Comparison of ENCODE assay signal across 18 mouse cellular contexts in the genomic region with DNA sequence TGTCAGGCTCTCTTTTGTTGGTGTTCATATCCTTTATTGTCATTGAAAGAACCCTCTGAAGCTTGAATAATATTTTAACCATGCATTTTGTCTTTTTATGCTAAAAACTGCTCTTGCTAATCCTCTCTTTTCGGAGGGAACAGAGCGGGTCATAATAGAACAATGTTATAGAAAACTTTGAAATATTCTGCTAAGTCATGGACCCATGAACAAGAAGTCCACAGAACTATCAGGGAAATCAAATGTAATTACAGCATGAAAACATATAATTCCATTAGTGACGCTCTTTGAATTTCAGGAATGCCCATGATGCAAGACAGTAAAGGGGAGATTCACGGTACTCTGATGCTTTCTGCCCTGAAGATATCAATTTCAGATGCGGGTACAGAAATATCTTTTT.
"Had no signal": no experiment of that assay in that cellular context is flagged by ENCODE, and none has a peak within 500 bp of the region (broad histone marks: within the 10 kb centered on the region; RNA-seq: fewer than 3 reads in every experiment).

No protein-coding gene starts in this region.

- H3K9me3 ChIP-seq: limb, embryonic 10.5 days; limb, embryonic 13.5 days; liver, embryonic 12.5 days; liver, embryonic 15.5 days; midbrain, embryonic 13.5 days; neural tube, embryonic 12.5 days; neural tube, embryonic 15.5 days had no signal

- ATAC-seq: liver, embryonic 12.5 days; midbrain, embryonic 13.5 days had no signal

- H3K27me3 ChIP-seq: limb, embryonic 13.5 days; liver, embryonic 12.5 days; liver, embryonic 15.5 days; midbrain, embryonic 13.5 days; neural tube, embryonic 12.5 days; neural tube, embryonic 15.5 days had no signal

- H3K4me2 ChIP-seq: limb, embryonic 13.5 days; liver, embryonic 12.5 days; liver, embryonic 15.5 days; midbrain, embryonic 13.5 days; neural tube, embryonic 12.5 days; neural tube, embryonic 15.5 days had no signal

- H3K9ac ChIP-seq: limb, embryonic 13.5 days; liver, embryonic 12.5 days; liver, embryonic 15.5 days; midbrain, embryonic 13.5 days; neural tube, embryonic 12.5 days; neural tube, embryonic 15.5 days had no signal

- H3K4me1 ChIP-seq: limb, embryonic 10.5 days; liver, embryonic 12.5 days; liver, embryonic 15.5 days; neural tube, embryonic 12.5 days; neural tube, embryonic 15.5 days had no signal

- H3K27ac ChIP-seq: kidney, postnatal 0 days; layer of hippocampus, adult 2 months; limb, embryonic 10.5 days; limb, embryonic 13.5 days; liver, embryonic 12.5 days; liver, embryonic 15.5 days; midbrain, embryonic 13.5 days; neural tube, embryonic 12.5 days; neural tube, embryonic 15.5 days had no signal

- H3K36me3 ChIP-seq: liver, embryonic 12.5 days; liver, embryonic 15.5 days; midbrain, embryonic 13.5 days; neural tube, embryonic 12.5 days; neural tube, embryonic 15.5 days had no signal

- H3K4me3 ChIP-seq: layer of hippocampus, adult 2 months; limb, embryonic 10.5 days; limb, embryonic 13.5 days; liver, embryonic 12.5 days; liver, embryonic 15.5 days; midbrain, embryonic 13.5 days; neural tube, embryonic 12.5 days; neural tube, embryonic 15.5 days had no signal

- DNase-seq: kidney, adult 2 months; kidney, postnatal 25 days; layer of hippocampus, adult 9-11 months; liver; lung, adult 2 months; lung, postnatal 14 days; lung, postnatal 4 days; thymus, adult 18-20 months; thymus, postnatal 36 days had no signal
